Mouse (Mus musculus): ENCODE data around the gene Pde10a. TPM values are rescaled to one million over a fixed set of nuclear protein-coding genes. Genes with fewer than 3 reads are reported as not detected.

Gene Pde10a
- total and polyA plus RNA-seq, 3 experiments: 1.4 to 2.2 (median 1.9) TPM

DNA sequence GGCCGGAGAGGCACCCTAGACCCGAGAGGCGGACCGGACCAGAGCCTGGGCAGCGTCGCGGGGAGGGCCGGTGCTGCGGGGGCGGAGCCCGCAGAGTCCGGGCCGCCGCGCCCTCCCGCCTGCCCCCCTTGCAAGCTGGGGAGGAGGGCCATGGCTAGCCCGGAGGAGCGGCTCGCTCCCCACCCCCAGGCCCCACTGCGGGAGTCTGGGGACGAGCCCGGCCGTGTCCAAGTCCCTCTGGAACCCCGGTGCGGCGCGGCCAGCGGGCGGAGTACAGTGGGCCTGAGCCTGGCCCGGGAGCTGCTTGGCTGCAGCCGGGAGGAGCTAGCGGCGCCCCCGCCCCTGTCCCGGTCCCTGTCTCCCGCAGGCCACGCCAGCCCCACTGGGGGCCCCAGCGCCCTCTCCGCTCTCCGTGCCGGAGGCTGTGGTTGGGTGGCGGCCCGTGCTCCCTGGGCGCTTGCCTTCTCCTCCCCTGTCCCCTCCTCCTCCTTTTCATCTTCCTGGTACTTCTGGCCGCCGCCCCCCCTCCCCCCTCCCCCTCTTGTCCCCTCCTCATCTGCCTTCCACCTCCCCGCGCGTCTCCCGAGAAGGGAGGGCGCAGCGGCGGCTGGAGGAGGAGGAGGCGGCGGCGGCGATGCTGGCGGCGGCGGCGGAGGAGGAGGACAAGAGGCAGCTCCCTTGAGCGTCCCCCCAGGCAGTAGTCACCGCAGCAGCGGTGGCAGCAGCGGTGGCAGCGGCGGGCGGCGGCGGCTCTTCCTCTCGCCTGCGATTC, 276.1 kb downstream of the Pde10a start:
- H3K4me1 ChIP-seq (ENCODE audit: control insufficient read depth, insufficient read depth, low read length): peaks cover 1% of the 10 kb centered on the region; the same call in 1 of the 2 replicates
- H3K4me3 ChIP-seq: peak overlapping the region; percentile 87
- peak overlapping the region; percentile 73 for H3K9ac ChIP-seq (ENCODE audit: low read depth, low read length)
- WGBS: 1% methylated on average over 57 of the region's 72 CpGs
- peak overlapping the region; percentile 69 for H3K27ac ChIP-seq
- H3K36me3 ChIP-seq (ENCODE audit: control insufficient read depth, insufficient read depth, low read length): no peaks in the 10 kb centered on the region
- peak; percentile 27; the same call in 1 of the 2 replicates for TF ChIP-seq POLR2A (IDR thresholded peaks at IDR 0.05; ENCODE audit: insufficient read depth, low read depth, low read length)
- TF ChIP-seq EP300 (IDR thresholded peaks at IDR 0.05; ENCODE audit: insufficient read depth, low read depth, low read length): no peak
- peaks cover 12% of the 10 kb centered on the region for H3K27me3 ChIP-seq (ENCODE audit: control insufficient read depth, insufficient read depth, low read length)
- intact Hi-C loops (cut with DNase I): loop anchor here (2.0 kb wide), 1 partner anchor 72 kb away; no protein-coding TSS in a partner anchor
- H3K79me2 ChIP-seq (replicated peaks; ENCODE audit: control insufficient read depth, insufficient read depth, low read length): no peaks in the 10 kb centered on the region
- DNase-seq: peak; percentile 89 to 90

DNA sequence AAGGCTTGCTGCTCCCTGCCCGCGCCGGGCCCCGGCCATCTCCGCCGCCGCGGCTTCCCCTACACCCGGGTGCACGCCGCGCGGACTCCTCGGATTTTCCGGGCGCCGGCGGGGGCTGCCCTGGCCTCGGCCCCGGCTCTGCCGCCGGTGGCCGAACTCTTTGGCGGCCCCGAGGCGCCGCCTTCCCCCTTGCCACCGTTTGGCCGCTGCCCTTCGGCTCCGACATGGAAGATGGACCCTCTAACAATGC, 276.6 kb downstream of the Pde10a start:
- no peaks in the 10 kb centered on the region for H3K79me2 ChIP-seq (replicated peaks; ENCODE audit: control insufficient read depth, insufficient read depth, low read length)
- WGBS: under 1% methylated on average over 31 of the region's 31 CpGs
- H3K4me3 ChIP-seq: peak overlapping the region; percentile 87
- H3K36me3 ChIP-seq (ENCODE audit: control insufficient read depth, insufficient read depth, low read length): no peaks in the 10 kb centered on the region
- peaks cover 12% of the 10 kb centered on the region for H3K27me3 ChIP-seq (ENCODE audit: control insufficient read depth, insufficient read depth, low read length)
- no peak for DNase-seq
- TF ChIP-seq CTCF (IDR thresholded peaks at IDR 0.05): no peak
- no peak for TF ChIP-seq POLR2A (IDR thresholded peaks at IDR 0.05; ENCODE audit: insufficient read depth, low read depth, low read length)
- TF ChIP-seq EP300 (IDR thresholded peaks at IDR 0.05; ENCODE audit: insufficient read depth, low read depth, low read length): no peak
- H3K4me1 ChIP-seq (ENCODE audit: control insufficient read depth, insufficient read depth, low read length): peaks cover 1% of the 10 kb centered on the region; the same call in 1 of the 2 replicates
- H3K9ac ChIP-seq (ENCODE audit: low read depth, low read length): peak overlapping the region; percentile 73
- intact Hi-C loops (cut with DNase I): loop anchor here (2.0 kb wide), 1 partner anchor 71 kb away; no protein-coding TSS in a partner anchor
- peak overlapping the region; percentile 69 for H3K27ac ChIP-seq

- peak overlapping the region; percentile 73 for H3K9ac ChIP-seq (ENCODE audit: low read depth, low read length)
- 1% methylated on average over 33 of the region's 33 CpGs for WGBS
- TF ChIP-seq EP300 (IDR thresholded peaks at IDR 0.05; ENCODE audit: insufficient read depth, low read depth, low read length): no peak
- TF ChIP-seq POLR2A (IDR thresholded peaks at IDR 0.05; ENCODE audit: insufficient read depth, low read depth, low read length): no peak
- no peak for TF ChIP-seq CTCF (IDR thresholded peaks at IDR 0.05)
- peak overlapping the region; percentile 69 for H3K27ac ChIP-seq
- DNase-seq: peak; percentile 54 to 58
- no peaks in the 10 kb centered on the region for H3K36me3 ChIP-seq (ENCODE audit: control insufficient read depth, insufficient read depth, low read length)
- H3K4me1 ChIP-seq (ENCODE audit: control insufficient read depth, insufficient read depth, low read length): peaks cover 1% of the 10 kb centered on the region; the same call in 1 of the 2 replicates
- intact Hi-C loops (cut with DNase I): no loop called here
- peak overlapping the region; percentile 87 for H3K4me3 ChIP-seq
- H3K79me2 ChIP-seq (replicated peaks; ENCODE audit: control insufficient read depth, insufficient read depth, low read length): no peaks in the 10 kb centered on the region
- peaks cover 12% of the 10 kb centered on the region for H3K27me3 ChIP-seq (ENCODE audit: control insufficient read depth, insufficient read depth, low read length)
Measured at GRCm38 (mm10) chr17:8802161-8802888, 277.2 kb downstream of the Pde10a start.

DNA sequence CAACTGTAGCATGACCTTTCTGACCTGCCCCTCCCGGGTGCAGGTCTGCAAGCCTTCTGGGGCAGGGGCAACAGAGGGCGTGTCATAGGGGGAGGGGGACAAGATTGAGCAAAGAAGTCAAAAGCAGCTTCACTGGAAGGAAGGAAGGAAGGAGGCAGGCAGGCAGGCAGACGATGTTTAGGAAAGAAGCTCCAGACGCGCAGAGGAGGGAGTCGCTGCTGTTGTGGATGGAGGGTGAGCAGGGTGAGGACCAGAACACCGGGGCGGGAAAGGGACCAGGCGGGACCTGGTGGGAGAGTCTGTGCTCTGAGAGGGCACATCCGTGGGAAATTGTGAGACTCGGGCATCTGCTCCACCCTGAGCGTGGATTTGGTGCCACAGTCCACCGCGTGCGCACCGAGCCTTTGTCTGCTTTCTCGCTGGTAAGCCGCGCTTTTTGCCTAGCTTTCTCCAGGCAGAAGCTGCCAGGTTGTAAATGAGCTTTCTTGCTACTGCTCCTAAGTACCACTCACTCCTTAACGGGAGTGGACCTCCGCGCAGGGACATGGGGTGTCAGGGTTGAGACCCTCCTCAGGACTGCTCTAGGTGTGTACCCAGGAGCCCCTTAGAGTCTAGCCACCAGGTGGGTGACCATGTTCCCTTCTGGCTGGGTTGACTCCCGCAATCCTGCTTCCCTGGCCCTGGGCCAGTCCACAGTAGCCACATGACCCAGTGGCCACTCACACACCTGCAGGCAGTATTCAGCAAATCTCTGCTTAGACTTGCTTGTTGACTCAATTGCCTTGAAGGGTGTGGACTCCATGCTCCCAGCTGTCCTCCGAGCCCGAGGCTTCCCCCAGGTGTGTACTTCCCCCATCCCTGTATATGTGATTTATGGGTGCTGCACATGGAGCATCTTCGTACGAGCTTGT, 278.0 kb downstream of the Pde10a start:
- intact Hi-C loops (cut with DNase I): no loop called here
- Histone ChIP-seq H3K9ac (ENCODE audit: low read depth, low read length) (0 out of 2 replicates have a peak overlapping the region, but pooled peaks have one; percentile 3), H3K4me1 (ENCODE audit: control insufficient read depth, insufficient read depth, low read length) (peaks cover 1% of the 10 kb centered on the region; the same call in 1 of the 2 replicates)

DNA sequence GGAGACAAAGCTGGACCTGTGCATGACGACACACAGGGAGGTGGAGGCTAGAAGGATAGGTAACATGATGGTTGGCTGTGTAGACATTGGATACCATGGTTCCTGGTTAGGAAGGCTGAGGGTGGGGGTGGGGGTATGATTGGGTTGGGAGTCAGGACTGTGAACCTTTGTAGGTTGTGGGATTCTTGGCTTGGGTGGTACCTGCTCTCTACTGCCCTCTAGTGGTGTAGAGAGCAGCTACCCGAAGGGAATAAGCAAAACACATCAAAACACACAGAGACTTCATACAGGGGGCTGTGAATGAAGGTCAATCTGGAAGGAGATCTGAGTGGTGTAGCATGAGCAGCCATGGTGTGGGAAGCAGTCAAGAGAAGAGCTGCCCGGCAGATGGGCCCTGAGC, 282.2 kb downstream of the Pde10a start:
- Histone ChIP-seq H3K4me3 (no peak overlapping the region), H3K4me1 (ENCODE audit: control insufficient read depth, insufficient read depth, low read length) (peaks cover 1% of the 10 kb centered on the region), H3K36me3 (ENCODE audit: control insufficient read depth, insufficient read depth, low read length) (no peaks in the 10 kb centered on the region), H3K79me2 (replicated peaks; ENCODE audit: control insufficient read depth, insufficient read depth, low read length) (no peaks in the 10 kb centered on the region), H3K27ac (no peak overlapping the region), H3K9ac (ENCODE audit: low read depth, low read length) (no peak overlapping the region), H3K27me3 (ENCODE audit: control insufficient read depth, insufficient read depth, low read length) (no peaks in the 10 kb centered on the region)
- 56% methylated on average over 3 of the region's 3 CpGs for WGBS
- TF ChIP-seq EP300 (IDR thresholded peaks at IDR 0.05; ENCODE audit: insufficient read depth, low read depth, low read length): no peak
- peak; percentile 88 for TF ChIP-seq CTCF (IDR thresholded peaks at IDR 0.05)
- no peak for TF ChIP-seq POLR2A (IDR thresholded peaks at IDR 0.05; ENCODE audit: insufficient read depth, low read depth, low read length)
- intact Hi-C loops (cut with DNase I): loop anchor here (2.0 to 5.0 kb wide), 2 partner anchors 50 to 193 kb away; no protein-coding TSS in a partner anchor
- DNase-seq: peak in 1 of 2 experiments; percentile 32

More for the DNA sequence above, 278.0 kb downstream of the Pde10a start:
- DNase-seq: no peak
- 25% methylated on average over 27 of the region's 27 CpGs for WGBS
- TF ChIP-seq CTCF (IDR thresholded peaks at IDR 0.05) (no peak), POLR2A (IDR thresholded peaks at IDR 0.05; ENCODE audit: insufficient read depth, low read depth, low read length) (no peak), EP300 (IDR thresholded peaks at IDR 0.05; ENCODE audit: insufficient read depth, low read depth, low read length) (no peak)
- peak overlapping the region; percentile 87 for H3K4me3 ChIP-seq
- H3K79me2 ChIP-seq (replicated peaks; ENCODE audit: control insufficient read depth, insufficient read depth, low read length): no peaks in the 10 kb centered on the region
- H3K27me3 ChIP-seq (ENCODE audit: control insufficient read depth, insufficient read depth, low read length): peaks cover 10% of the 10 kb centered on the region
- no peak overlapping the region for H3K27ac ChIP-seq
- no peaks in the 10 kb centered on the region for H3K36me3 ChIP-seq (ENCODE audit: control insufficient read depth, insufficient read depth, low read length)
